Mouse (Mus musculus) G1E-ER4 (cell line): ENCODE data around the gene Borcs8. TPM values are rescaled to one million over a fixed set of nuclear protein-coding genes. Genes with fewer than 3 reads are reported as not detected.

Source experiments
- GATA1 ChIP-seq: IDR thresholded peaks from one replicate; pipeline ENCODE4 v1.8.0; 2012; ENCODE audit warnings: low read length, inconsistent platforms
- polyA plus RNA-seq: library from polyadenylated mRNA; stranded (reverse); fragments of >175 nt; gene quantifications from 2 replicates; pipeline ENCODE4 v1.2.3, GENCODE M21; 2012

Borcs8 gene
- polyA plus RNA-seq, 1 experiment, result 20.5 TPM

DNA sequence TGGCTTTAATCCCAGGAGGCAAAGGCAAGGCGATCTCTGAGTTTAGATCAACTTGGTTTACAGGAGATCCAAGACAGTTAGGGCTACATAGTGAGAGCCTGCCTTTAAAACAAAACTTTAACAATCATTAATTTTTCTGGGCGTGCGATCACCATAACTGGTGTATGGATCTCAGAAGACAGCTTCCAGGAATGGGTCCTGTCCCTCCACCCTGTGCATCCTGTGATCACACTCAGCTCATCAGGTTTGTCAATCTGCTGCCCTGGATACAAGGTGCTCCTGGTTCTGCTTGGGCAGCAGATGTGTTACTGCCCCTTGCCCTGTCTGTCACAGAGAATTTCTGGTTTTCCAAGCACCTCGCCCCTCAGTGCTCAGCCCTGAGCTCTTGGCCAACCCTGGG is 19.9 kb downstream of the Borcs8 start:
- no peak for TF ChIP-seq GATA1

DNA sequence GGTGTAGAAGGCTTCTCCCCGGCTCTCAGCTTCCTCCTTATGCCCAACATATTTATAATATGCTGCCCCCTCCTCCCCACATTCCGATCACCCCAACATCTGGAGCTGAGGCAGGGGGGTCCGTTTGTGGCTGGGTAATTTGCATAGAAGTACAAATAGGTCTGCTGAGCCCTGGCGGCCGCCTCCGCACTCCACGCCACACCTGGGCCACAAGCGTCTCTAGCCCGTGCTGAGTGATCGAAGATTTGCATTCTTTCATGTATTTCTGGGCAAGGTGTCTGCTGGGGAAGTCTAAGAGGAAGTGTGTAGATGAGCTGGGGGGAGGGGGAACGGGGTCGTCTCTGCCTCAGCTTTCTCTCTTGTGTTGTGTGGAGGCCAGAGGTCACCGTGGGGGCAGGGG is 20.7 kb downstream of the Borcs8 start:
- no peak for TF ChIP-seq GATA1

DNA sequence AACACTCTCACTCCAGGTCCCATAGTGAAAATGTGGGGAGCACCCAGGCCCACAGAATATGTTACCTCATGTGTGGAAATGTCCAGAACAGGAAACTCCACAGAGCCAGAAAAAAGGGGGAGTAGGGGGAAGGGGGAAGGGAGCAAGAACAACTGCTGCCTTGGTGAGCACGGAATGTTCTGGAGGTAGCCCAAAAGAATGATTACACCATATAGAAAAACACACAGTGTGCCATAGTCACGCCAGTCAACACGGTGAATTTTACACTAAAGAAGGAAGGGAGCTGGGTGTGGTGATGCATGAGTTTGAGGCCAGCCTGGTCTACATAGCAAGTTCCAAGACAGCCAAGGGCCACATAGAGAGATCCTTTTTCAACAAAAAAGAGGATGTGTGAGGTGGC is 24.0 kb downstream of the Borcs8 start:
- TF ChIP-seq GATA1, result no peak

DNA sequence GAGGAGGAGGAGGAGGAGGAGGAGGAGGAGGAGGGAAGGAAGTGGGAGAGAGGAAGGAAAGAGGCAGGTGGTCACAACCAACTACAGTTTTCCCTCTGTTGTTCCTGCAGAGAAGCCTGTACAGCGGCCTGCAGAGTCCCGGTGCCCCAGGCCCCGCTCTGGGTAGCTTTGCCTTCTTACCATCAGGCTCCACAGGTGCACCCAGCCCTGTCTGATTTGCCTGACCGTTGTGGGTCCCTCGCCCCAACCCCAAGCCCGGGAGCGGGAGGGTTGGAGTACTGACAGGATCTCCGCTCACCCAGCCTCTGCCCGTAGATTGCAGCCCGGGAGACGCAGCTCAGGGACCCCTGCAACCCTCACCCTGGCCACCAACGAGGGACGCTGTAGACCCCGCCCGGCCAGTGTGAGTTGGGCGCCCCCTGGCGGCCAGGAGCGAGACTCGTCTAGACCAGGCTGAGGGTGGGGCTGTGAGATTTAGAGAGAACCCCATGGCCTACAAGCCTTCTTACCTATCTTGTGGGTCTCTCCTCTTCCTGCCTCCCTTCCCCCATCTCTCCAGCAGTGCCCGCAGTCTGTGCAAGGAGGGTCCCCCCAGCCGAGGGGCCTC is 27.3 kb downstream of the Borcs8 start:
- no peak for TF ChIP-seq GATA1

DNA sequence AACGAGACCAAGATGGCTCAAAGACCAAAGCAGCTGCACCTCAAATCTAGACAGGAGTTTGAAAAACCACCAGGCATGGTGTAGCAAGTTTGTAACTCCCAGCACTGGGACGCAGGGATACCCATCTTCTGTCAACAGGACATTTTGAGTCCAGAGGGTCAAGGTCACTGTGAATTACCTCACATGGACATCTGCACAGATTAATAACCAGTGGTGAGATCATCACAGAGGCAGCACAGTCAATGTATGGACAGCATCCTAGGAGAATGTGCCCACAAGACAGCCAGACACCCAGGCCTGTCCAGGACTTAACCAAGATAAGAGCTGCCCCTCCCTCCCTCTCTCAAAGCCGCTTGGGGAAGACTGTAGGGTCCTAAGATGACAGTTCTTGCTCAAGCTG is 30.8 kb downstream of the Borcs8 start:
- TF ChIP-seq GATA1, result no peak

DNA sequence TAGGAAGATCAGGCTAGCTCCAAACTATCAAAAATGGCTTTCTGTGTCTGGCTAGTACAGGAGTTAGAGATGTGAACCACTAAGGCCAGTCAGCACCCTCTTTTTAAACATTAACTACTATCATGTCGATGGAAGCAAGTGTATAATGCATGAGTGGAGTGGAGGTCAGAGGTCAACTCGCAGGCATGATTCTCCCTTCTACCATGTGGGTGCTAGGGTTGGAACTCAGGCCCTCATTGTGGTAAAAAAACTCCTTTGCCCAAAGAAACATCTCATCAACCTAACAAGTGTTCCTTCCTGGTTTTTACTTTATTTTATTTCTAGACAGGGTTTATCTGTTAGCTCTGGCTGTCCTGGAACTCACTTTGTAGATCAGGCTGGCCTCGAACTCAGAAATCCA is 31.4 kb downstream of the Borcs8 start:
- TF ChIP-seq GATA1, result no peak

DNA sequence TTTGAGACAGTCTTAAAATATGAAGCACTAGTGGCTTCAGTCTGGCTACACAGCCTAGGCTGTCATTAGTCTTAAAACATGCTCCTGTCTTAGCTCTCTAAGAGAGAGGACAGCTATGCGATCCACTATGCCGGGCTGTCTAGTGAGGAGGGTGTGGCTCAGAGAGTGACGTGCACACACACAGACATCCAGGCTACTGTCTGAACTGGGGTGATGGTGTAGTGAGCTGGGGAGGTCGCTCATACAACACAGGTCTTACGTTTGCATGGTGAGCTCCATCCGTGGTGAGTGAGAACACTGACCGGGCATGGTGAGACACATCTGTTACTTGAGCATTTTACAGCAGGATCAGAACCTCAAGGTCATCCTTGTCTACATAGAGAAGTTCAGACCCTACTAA is 31.9 kb downstream of the Borcs8 start:
- TF ChIP-seq GATA1, result no peak

DNA sequence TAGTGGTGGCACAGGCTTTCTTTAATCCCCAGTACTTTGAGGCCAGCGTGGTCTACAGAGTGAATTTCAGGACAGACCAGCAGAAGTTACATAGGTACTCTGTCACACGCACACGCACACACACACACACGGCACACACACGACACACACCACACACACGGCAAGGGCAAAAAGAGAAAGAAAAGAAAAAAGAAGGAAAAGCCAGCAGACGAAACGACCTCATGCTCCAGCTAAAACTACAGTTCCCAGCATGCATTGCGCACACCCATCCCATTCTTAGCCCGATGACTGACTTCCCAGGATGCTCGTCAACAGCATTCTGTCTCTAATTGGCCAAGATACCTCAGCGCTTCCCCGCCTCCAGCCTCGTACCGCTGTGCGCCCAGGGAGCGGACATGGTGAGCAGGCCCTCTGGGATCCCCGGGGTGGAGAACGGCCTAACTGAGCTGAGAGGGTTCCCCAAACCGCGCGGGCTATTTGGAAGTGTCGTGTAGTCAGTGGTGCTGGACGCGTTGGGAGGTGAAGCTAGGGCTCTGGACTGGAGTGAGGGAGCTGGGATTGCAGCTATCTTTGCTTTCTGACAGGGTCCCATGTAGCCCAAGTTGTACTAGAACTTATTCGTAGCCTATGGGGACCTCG is 32.9 kb downstream of the Borcs8 start, which contains the start of gene Tmem161a:
Gene Tmem161a, plus strand, starts transcription at position 314 of the 639 bp plus-strand sequence.
- TF ChIP-seq GATA1, result no peak

DNA sequence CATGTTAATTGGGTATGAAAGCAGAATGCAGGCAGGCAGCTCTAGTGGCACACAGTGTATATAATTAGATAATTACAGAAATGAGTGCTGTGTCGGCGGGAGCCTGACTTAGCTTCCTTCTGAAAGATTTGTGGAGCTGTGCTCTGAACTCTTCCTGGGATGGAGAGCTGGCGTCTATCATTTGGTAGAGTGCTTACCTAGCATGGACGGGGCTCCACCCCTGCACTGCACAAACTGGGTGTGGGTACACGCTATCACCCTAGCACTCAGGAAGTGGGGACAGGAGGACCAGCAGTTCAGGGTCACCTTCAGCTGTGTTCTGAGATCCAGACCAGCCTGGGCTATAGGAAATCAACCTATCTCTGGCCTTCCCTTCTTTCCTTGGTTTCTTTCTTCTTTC is 34.0 kb downstream of the Borcs8 start:
- TF ChIP-seq GATA1, result no peak

DNA sequence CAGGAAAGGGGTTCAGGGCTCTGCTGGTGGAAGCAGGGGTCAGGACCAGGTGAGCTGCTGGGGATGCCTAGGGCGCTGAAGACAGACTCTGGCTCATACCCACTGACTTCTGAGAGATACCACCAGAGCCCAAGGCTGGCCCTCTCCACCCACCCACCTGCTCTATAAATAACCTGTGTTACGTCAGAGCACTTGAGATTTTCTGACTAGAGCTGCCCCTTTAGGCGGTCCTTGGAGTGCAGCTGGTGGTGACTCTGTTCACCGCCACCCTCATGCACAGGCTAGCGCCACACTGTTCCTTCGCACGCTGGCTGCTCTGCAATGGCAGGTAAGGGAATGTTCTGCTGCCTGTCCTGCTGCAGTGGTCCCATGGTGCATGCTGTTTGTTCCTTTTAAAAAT is 34.8 kb downstream of the Borcs8 start:
- no peak for TF ChIP-seq GATA1

DNA sequence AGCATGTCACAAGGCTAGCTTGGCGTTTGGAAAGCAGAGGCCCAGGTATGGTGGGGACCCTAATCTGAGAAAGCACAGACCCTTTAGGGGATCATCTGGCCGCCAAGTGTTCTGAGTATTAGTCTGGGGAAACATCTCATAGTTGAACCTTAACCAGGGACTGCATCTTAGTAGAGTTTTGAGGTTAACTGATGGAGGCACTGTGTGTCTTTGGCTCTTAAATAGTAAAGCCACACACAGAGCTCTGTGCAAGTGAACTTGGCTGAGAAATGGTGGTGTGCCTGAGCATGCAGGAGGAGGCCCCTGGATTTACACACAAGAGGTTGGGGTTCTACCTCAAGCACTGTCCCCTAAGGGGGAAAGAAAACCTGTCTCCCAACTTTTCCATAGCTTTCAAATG is 38.9 kb downstream of the Borcs8 start:
- TF ChIP-seq GATA1, result no peak

DNA sequence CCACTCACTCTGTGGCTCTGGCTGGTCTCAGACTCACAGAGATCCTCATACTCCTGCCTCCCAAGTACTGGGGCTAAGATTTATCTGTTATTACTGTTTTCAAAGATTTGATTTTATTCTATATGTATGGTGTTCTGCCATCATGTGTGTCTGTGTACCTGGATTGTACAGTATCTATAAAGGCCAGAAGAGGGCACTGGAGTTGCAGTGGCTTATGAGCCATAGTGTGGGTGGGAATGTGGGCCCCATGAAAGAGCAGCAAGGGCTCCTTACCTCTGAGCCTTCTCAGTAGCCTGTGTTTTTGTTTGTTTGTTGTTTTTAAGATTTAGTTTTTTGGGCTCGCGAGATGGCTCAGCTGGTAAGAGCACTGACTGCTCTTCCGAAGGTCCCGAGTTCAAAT is 39.8 kb downstream of the Borcs8 start:
- no peak for TF ChIP-seq GATA1

DNA sequence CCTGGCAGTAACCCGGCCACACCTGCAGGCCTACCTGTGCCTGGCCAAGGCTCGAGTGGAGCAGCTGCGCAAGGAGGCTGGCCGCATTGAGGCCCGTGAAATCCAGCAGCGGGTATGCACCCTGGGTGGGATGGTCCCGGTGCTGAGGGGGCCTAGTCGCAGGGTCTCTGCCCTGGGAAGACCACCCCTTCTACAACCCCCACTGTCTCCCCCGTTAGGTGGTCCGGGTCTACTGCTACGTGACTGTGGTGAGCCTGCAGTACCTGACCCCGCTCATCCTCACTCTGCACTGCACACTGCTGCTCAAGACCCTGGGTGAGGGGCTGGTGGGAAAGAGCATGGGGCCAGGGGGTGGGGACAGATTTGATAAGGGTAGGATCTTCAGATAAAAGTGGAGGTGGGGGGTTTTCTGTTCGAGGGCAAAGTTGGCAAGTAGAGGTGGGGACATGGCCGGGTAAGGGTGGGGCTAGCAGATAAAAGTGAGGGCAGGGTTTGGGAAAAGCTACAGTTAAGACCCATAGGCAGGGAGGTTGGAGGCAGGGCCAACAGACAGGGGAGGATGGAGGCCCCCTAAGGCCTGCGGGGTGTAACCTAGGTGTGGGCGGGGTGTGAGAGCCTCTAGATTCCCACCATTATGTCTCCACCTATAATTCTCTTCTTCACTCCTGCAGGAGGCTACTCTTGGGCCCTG is 42.1 kb downstream of the Borcs8 start:
- no peak for TF ChIP-seq GATA1

DNA sequence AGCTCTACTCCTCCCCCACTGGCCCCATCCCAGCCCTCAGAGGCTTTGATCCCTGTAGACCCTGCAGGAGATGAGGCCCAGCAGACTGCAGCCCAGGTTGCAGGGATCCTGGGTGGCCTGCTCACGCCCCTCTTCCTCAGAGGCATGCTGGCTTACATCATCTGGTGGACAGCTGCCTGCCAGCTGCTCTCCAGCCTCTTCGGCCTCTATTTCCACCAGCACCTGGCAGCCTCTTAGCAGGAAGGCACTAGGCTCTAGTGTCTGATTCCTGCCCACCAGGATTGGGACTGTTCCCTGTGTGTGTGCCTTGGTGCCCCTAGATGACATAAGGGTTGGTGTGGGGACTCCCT is 42.6 kb downstream of the Borcs8 start:
- TF ChIP-seq GATA1, result no peak

DNA sequence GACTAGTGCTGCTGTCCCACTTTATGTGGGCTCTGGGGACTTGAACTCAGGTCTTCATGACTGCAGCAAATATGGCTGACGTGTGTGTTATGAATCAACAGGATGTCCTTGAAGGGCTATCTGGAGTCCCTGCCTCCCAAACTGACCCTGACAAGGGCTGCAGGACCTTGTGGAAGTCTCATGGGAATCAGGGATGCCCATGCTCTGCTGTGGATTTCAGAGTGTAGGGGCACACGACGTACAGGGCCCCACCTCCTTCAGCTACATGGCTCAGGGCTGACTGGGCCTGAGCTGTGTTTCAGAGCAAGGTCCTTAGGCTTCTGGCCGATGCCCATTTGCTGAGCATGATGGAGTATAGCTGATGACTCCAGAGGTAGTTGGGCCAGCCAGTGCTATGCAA is 43.9 kb downstream of the Borcs8 start:
- no peak for TF ChIP-seq GATA1

DNA sequence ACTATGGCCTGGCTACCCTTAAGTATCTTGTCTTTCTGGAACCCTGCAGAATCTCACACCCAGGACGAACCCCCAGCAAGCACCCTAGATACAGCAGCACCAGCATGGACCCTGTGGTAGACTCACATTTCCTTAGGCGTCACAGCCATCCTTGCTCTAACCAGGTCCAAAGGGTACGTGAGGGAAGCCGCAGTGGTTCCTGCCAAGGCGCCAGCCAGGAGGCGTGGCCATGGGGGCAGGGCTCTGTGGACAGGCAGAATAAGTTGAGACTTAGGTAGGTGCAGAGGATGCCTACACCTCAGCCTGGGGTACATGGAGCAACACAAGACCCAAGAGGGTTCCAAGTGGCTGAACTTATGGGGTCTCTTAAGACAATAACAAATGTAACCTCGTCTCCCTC is 49.4 kb downstream of the Borcs8 start:
- no peak for TF ChIP-seq GATA1

DNA sequence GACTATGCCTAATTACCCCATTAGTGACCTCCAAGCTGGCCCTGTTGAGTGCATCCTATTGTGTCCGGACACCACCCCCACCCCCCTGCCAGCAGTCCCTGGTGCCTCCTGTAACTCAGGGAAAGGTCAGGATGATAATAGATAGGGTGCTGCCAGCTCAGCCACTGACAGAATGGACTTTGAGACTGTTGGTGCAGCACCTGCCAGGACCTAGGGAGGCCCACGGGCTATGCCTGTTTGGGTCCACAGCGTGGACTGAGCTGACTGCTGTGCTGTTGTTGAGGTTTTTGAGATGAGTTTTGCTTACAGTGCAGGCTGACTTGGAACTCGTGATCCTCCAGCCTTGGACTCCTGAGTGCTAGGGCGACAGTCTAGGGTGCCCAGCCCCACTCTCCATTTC is 53.9 kb downstream of the Borcs8 start:
- no peak for TF ChIP-seq GATA1
